Mouse (Mus musculus) bone marrow, adult 2 months (tissue): ENCODE results near the gene Ablim1.

Experiments used
- CTCF ChIP-seq: fragments of 200-500 bp; IDR thresholded peaks from 2 replicates; pipeline ENCODE4 v1.5.1; 2011; ENCODE audit warnings: low read length, control low read depth; ENCODE audit not compliant: control insufficient read depth, insufficient read depth
- POLR2A ChIP-seq: fragments of 200-500 bp; IDR thresholded peaks from 2 replicates; pipeline ENCODE4 v1.6.1; 2011; ENCODE audit warnings: low read depth, mild to moderate bottlenecking, control low read depth, low read length, borderline replicate concordance; ENCODE audit not compliant: control insufficient read depth

GRCm38 (mm10) chr19:57005062-57005461, 309.7 kb downstream of the Ablim1 start:
- TF ChIP-seq CTCF, result no peak
- no peak for TF ChIP-seq POLR2A
